Mouse (Mus musculus) lung, embryonic 14.5 days (tissue): ENCODE results near the gene Tie1. TPM values are rescaled to one million over a fixed set of nuclear protein-coding genes. Genes with fewer than 3 reads are reported as not detected.

Experiments used
- ATAC-seq: fragments of 200-750 bp; cut with Nextera tagmentation; 2 replicates; pipeline ENCODE4 v1.8.0; 2017; ENCODE audit warnings: mild to moderate bottlenecking, moderate TSS enrichment, moderate library complexity; ENCODE audit not compliant: insufficient read depth
- DNase-seq: peaks from one replicate; pipeline ENCODE4 v3.0.0-alpha.2; 2015
- H3K27ac ChIP-seq: fragments of 300-500 bp; sonication (generic); 2 replicates; pipeline ENCODE4 v1.5.1; 2014; ENCODE audit warnings: low read depth, mild to moderate bottlenecking, moderate library complexity
- H3K27me3 ChIP-seq: fragments of 300-500 bp; sonication (generic); 2 replicates; pipeline ENCODE4 v1.6.1; 2014; ENCODE audit warnings: low read length, control low read depth; ENCODE audit not compliant: insufficient read depth
- H3K36me3 ChIP-seq: fragments of 300-500 bp; sonication (generic); 2 replicates; pipeline ENCODE4 v1.6.1; 2014; ENCODE audit warnings: control low read depth; ENCODE audit not compliant: insufficient read depth
- H3K4me1 ChIP-seq: fragments of 300-500 bp; sonication (generic); 2 replicates; pipeline ENCODE4 v1.6.1; 2014; ENCODE audit warnings: antibody characterized with exemption, control low read depth; ENCODE audit not compliant: insufficient read depth
- H3K4me2 ChIP-seq: fragments of 300-500 bp; sonication (generic); 2 replicates; pipeline ENCODE4 v1.6.1; 2014; ENCODE audit warnings: mild to moderate bottlenecking
- H3K4me3 ChIP-seq: fragments of 300-500 bp; sonication (generic); 2 replicates; pipeline ENCODE4 v1.5.1; 2014; ENCODE audit warnings: low read depth, low read length
- H3K9ac ChIP-seq: fragments of 300-500 bp; sonication (generic); 2 replicates; pipeline ENCODE4 v1.6.1; 2014
- H3K9me3 ChIP-seq: fragments of 300-500 bp; sonication (generic); 2 replicates; pipeline ENCODE4 v1.6.1; 2016; ENCODE audit warnings: low read depth, low read length, control low read depth
- CTCF ChIP-seq: IDR thresholded peaks from 2 replicates; pipeline ENCODE4 v1.5.1; 2016; ENCODE audit warnings: antibody characterized with exemption, low read depth
- WGBS: fragments of 180-500 bp; shearing (Covaris S2); extraction: QIAGEN DNeasy Blood & Tissue Kit; methylation state at CpG from one replicate; pipeline ENCODE4 v1.1.7; 2014; 5-methylcytosine and 5-hydroxymethylcytosine counted together
- polyA plus RNA-seq: library from polyadenylated mRNA; unstranded; fragments of >200 nt; fragmentation: Nextera tagmentation; extraction: Ambion mirVana; gene quantifications from 2 replicates; pipeline ENCODE4 v1.2.1, GENCODE M21; 2014

Tie1 gene
- polyA plus RNA-seq: 52.7 and 54.2 TPM in 2 replicates

- Histone ChIP-seq H3K27me3 (no peaks in the 10 kb centered on the region), H3K4me1 (no peaks in the 10 kb centered on the region), H3K27ac (peak within 1 kb of the TSS; percentile 24; the same call in 1 of the 2 replicates), H3K4me3 (peak within 1 kb of the TSS; percentile 24), H3K9ac (no peak within 1 kb of the TSS), H3K9me3 (no peaks in the 10 kb centered on the region), H3K4me2 (peak within 1 kb of the TSS; percentile 44), H3K36me3 (no peaks in the 10 kb centered on the region)
- peak; percentile 59 for DNase-seq
- no peak for TF ChIP-seq CTCF
- ATAC-seq: peak; percentile 91
- 63% methylated on average over 8 of the region's 8 CpGs for whole genome bisulfite sequencing
Observed at GRCm38 (mm10) chr4:118489717-118490132, at the start of gene Tie1. Tie1 (minus strand) TSS chr4:118490061.

- Histone ChIP-seq H3K4me2 (no peak overlapping the region), H3K27me3 (no peaks in the 10 kb centered on the region), H3K9ac (no peak overlapping the region), H3K36me3 (no peaks in the 10 kb centered on the region), H3K4me1 (no peaks in the 10 kb centered on the region), H3K4me3 (no peak overlapping the region), H3K27ac (no peak overlapping the region), H3K9me3 (no peaks in the 10 kb centered on the region)
- no peak for DNase-seq
- ATAC-seq: no peak
- no peak for TF ChIP-seq CTCF
- WGBS: 26% methylated on average over 6 of the region's 6 CpGs
Observed at GRCm38 (mm10) chr4:118537801-118538200, 47.9 kb upstream of the Tie1 start.

DNA sequence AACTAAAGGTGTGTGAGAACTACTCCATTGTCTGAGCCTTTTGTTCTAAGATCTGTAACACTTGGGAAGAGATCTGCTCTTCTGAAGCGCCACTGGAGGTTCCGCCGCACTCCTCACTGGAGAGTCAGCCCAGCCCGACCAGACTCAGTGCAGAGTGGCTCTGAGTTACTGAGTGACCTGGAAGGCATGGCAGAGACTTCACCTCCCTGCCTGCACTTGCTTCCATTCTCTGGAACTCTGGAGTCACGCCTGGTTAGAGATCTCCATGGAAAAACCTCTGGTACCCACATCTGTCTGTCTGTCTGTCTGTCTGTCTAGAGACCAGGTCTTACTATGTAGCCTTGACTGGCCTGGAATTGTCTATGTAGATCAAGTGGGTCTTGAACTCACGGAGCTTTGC, 45.7 kb upstream of the Tie1 start:
- WGBS: 81% methylated on average over 6 of the region's 6 CpGs
- DNase-seq: no peak
- no peaks in the 10 kb centered on the region for H3K4me1 ChIP-seq
- H3K4me2 ChIP-seq: no peak overlapping the region
- TF ChIP-seq CTCF: no peak
- no peak overlapping the region for H3K4me3 ChIP-seq
- H3K9me3 ChIP-seq: no peaks in the 10 kb centered on the region
- H3K27me3 ChIP-seq: no peaks in the 10 kb centered on the region
- ATAC-seq: no peak
- no peak overlapping the region for H3K27ac ChIP-seq
- no peaks in the 10 kb centered on the region for H3K36me3 ChIP-seq
- no peak overlapping the region for H3K9ac ChIP-seq

- H3K9me3 ChIP-seq: no peaks in the 10 kb centered on the region
- H3K36me3 ChIP-seq: no peaks in the 10 kb centered on the region
- ATAC-seq: no peak
- 80% methylated on average over 7 of the region's 7 CpGs for WGBS
- no peak for TF ChIP-seq CTCF
- no peak overlapping the region for H3K9ac ChIP-seq
- H3K4me2 ChIP-seq: no peak overlapping the region
- DNase-seq: no peak
- H3K4me1 ChIP-seq: no peaks in the 10 kb centered on the region
- H3K27ac ChIP-seq: no peak overlapping the region
- H3K4me3 ChIP-seq: no peak overlapping the region
- no peaks in the 10 kb centered on the region for H3K27me3 ChIP-seq
Observed at GRCm38 (mm10) chr4:118533605-118534004, 43.7 kb upstream of the Tie1 start.

DNA sequence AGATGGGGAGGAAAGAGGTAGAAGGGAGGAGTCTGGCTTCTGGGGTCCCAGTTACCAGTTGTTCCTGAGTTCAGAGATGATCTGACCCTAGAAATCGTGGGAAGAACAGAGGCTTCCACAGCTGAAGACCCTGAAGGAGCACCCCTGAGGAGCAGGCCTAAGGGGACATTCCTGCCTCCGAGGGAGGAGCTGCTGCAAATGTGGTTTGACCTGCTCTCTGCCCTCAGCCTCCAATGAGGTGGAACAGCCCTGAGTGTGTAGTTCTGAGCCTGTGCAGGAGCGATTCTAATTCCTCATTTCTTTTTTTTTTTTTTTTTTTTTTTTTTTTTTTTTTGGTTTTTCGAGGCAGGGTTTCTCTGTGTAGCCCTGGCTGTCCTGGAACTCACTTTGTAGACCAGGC, 43.3 kb upstream of the Tie1 start:
- no peaks in the 10 kb centered on the region for H3K9me3 ChIP-seq
- no peak overlapping the region for H3K4me3 ChIP-seq
- WGBS: 64% methylated on average over 3 of the region's 4 CpGs
- H3K9ac ChIP-seq: no peak overlapping the region
- H3K4me1 ChIP-seq: no peaks in the 10 kb centered on the region
- H3K4me2 ChIP-seq: no peak overlapping the region
- DNase-seq (no peak), ATAC-seq (no peak)
- TF ChIP-seq CTCF: no peak
- no peaks in the 10 kb centered on the region for H3K36me3 ChIP-seq
- H3K27ac ChIP-seq: no peak overlapping the region
- no peaks in the 10 kb centered on the region for H3K27me3 ChIP-seq

DNA sequence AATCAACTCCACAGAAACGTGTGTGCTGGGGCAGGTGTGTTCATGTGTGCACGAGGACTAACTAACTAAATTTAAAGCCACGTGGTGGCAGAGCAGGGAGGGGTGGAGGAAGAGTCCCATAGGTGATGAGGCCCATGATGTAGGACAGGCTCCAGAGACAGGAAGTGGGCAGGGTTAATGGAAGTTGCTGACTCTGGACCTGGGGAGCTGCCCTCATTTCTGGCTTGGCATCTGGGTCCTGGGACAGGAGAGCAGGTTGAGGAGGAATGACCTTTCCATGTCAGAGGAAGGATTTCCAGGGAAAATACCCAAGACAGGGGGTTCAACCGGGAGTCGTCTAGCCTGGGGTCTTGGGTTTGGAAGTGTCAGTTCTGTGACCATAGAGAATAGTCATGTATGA, 42.8 kb upstream of the Tie1 start:
- no peak for TF ChIP-seq CTCF
- no peaks in the 10 kb centered on the region for H3K27me3 ChIP-seq
- no peak overlapping the region for H3K27ac ChIP-seq
- no peaks in the 10 kb centered on the region for H3K9me3 ChIP-seq
- DNase-seq (no peak), ATAC-seq (no peak)
- no peak overlapping the region for H3K4me2 ChIP-seq
- no peak overlapping the region for H3K9ac ChIP-seq
- no peak overlapping the region for H3K4me3 ChIP-seq
- WGBS: 73% methylated on average over 5 of the region's 5 CpGs
- no peaks in the 10 kb centered on the region for H3K36me3 ChIP-seq
- H3K4me1 ChIP-seq: no peaks in the 10 kb centered on the region

DNA sequence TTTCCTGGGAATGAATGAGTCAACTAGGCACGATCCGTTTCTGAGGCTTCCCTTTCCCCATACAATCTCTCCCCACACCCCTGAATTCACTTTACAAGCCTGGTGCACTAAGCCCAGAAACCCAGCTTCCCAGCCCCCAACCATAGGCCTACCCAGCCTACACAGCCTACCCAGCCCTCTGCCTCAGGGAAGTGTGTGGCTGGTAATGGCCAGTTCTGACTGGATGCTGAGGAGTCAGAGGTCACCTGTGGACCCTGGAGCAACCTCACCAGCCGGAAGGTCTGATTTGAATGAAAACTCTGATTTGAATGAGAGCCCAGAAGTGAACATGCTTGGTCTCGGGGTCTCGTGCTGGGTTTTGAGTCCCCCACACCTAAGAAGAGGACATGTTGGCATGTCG, 37.9 kb upstream of the Tie1 start:
- H3K4me2 ChIP-seq: peak overlapping the region; percentile 54
- no peak overlapping the region for H3K9ac ChIP-seq
- no peak overlapping the region for H3K27ac ChIP-seq
- H3K36me3 ChIP-seq: no peaks in the 10 kb centered on the region
- peak overlapping the region; percentile 27; the same call in 1 of the 2 replicates for H3K4me3 ChIP-seq
- H3K27me3 ChIP-seq: no peaks in the 10 kb centered on the region
- H3K4me1 ChIP-seq: no peaks in the 10 kb centered on the region; the same call in 1 of the 2 replicates
- ATAC-seq (no peak), DNase-seq (no peak)
- TF ChIP-seq CTCF: no peak
- no peaks in the 10 kb centered on the region for H3K9me3 ChIP-seq
- 81% methylated on average over 6 of the region's 6 CpGs for WGBS

- ATAC-seq: no peak
- H3K9ac ChIP-seq: peak overlapping the region; percentile 41
- no peak for TF ChIP-seq CTCF
- H3K36me3 ChIP-seq: no peaks in the 10 kb centered on the region
- no peaks in the 10 kb centered on the region for H3K9me3 ChIP-seq
- no peaks in the 10 kb centered on the region for H3K27me3 ChIP-seq
- no peak overlapping the region for H3K27ac ChIP-seq
- 35% methylated on average over 5 of the region's 5 CpGs for WGBS
- no peaks in the 10 kb centered on the region; the same call in 1 of the 2 replicates for H3K4me1 ChIP-seq
- H3K4me2 ChIP-seq: peak overlapping the region; percentile 54
- DNase-seq: no peak
- H3K4me3 ChIP-seq: peak overlapping the region; percentile 27
Observed at GRCm38 (mm10) chr4:118527335-118527681, 37.4 kb upstream of the Tie1 start.
